Mouse (Mus musculus): ENCODE data around the gene Lsm10.

Lsm10 gene

GRCm38 (mm10) chr4:126120506-126120905, 24.1 kb downstream of the Lsm10 start:
- DNase-seq, result peak; percentile 47 to 55

GRCm38 (mm10) chr4:126123309-126124040, 27.1 kb downstream of the Lsm10 start:
- DNase-seq, result peak; percentile 41 to 49

GRCm38 (mm10) chr4:126130502-126130901, 34.1 kb downstream of the Lsm10 start:
- no peak for DNase-seq

GRCm38 (mm10) chr4:126131290-126132121, 35.1 kb downstream of the Lsm10 start:
- no peak for DNase-seq

- no peak for DNase-seq
Observed at GRCm38 (mm10) chr4:126132636-126133264, 36.3 kb downstream of the Lsm10 start.

- no peak for DNase-seq
Observed at GRCm38 (mm10) chr4:126134236-126134635, 37.8 kb downstream of the Lsm10 start.

GRCm38 (mm10) chr4:126134639-126135038, 38.2 kb downstream of the Lsm10 start:
- peak in 1 of 2 experiments; percentile 45 for DNase-seq

GRCm38 (mm10) chr4:126137773-126138172, 41.4 kb downstream of the Lsm10 start:
- no peak for DNase-seq

- no peak for DNase-seq
Observed at GRCm38 (mm10) chr4:126141021-126141420, 44.6 kb downstream of the Lsm10 start.

- DNase-seq, result no peak
Observed at GRCm38 (mm10) chr4:126145396-126145795, 49.0 kb downstream of the Lsm10 start.

GRCm38 (mm10) chr4:126146974-126147532, 50.6 kb downstream of the Lsm10 start:
- no peak for DNase-seq

GRCm38 (mm10) chr4:126147533-126148160, 51.2 kb downstream of the Lsm10 start, which contains the start of gene Eva1b:
Eva1b (plus strand) TSS chr4:126147744.
- DNase-seq, result no peak
